Mouse (Mus musculus) cerebellum, adult 2 months (tissue): ENCODE measurements around the gene Spop.

ENCODE experiments used
- CTCF ChIP-seq: fragments of 200-500 bp; IDR thresholded peaks from 2 replicates; pipeline ENCODE4 v1.5.1; 2011; ENCODE audit warnings: low read depth, mild to moderate bottlenecking, control low read depth, low read length, moderate library complexity, borderline replicate concordance; ENCODE audit not compliant: insufficient read depth
- POLR2A ChIP-seq: fragments of 200-500 bp; IDR thresholded peaks from 2 replicates; pipeline ENCODE4 v1.6.1; 2011; ENCODE audit warnings: low read length, control low read depth, borderline replicate concordance; ENCODE audit not compliant: insufficient read depth

DNA sequence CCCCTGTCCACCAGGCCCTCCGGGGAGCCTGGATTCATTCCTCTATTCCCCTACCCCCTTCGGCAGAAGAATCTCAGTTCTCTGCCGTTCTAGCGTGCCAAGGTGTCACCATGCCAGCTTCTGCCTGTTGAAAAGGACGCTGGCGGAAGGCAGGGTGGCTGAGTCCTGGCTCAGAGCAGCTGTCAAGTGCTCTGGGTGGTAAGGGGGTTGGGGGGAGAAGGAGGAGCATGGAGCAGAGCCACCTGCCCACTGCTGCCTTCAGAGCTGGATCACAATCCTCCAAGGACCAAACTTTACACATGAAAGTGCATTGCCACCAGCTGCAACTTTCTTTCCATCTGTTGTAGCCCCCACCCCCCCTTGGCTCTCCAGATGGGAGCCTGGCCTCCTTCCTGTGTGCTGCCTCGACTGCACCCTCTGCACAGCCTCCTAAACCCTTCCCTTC lies 21.6 kb upstream of the Spop start:
- TF ChIP-seq CTCF: no peak
- TF ChIP-seq POLR2A: no peak
